Mouse (Mus musculus): ENCODE measurements at regions not wholly inside any gene's neighbourhood (a gene's known extent, or its start where the extent isn't known, plus 50 kb on each side); places are given as distances from the start of the nearest gene placed in this dataset.

- Histone ChIP-seq H3K4me1 (ENCODE audit: control insufficient read depth, insufficient read depth, insufficient read length, low read length) (no peaks in the 10 kb centered on the region), H3K36me3 (ENCODE audit: control insufficient read depth, insufficient read depth, low read length) (no peaks in the 10 kb centered on the region), H3K27ac (ENCODE audit: insufficient read depth, low read depth, low read length) (no peak overlapping the region), H3K4me3 (ENCODE audit: low read depth, low read length) (no peak overlapping the region), H3K27me3 (ENCODE audit: control insufficient read depth, insufficient read depth, low read length) (no peaks in the 10 kb centered on the region)
- TF ChIP-seq CTCF (IDR thresholded peaks at IDR 0.05; ENCODE audit: extremely low read depth, insufficient read length, insufficient replicate concordance, low read depth, low read length) (no peak), POLR2A (IDR thresholded peaks at IDR 0.05; ENCODE audit: low read depth, low read length) (no peak)
- WGBS, result 63% methylated on average over 5 of the region's 5 CpGs
Measured at GRCm38 (mm10) chr12:98043436-98043835, 215.8 kb downstream of the Galc start.

- no peak overlapping the region for H3K4me3 ChIP-seq (ENCODE audit: low read depth, low read length)
- 86% methylated on average over 4 of the region's 4 CpGs for WGBS
- H3K36me3 ChIP-seq (ENCODE audit: control insufficient read depth, insufficient read depth, low read length), result no peaks in the 10 kb centered on the region
- H3K27me3 ChIP-seq (ENCODE audit: control insufficient read depth, insufficient read depth, low read length), result no peaks in the 10 kb centered on the region
- H3K4me1 ChIP-seq (ENCODE audit: control insufficient read depth, insufficient read depth, insufficient read length, low read length), result no peaks in the 10 kb centered on the region
- no peak overlapping the region for H3K27ac ChIP-seq (ENCODE audit: insufficient read depth, low read depth, low read length)
- no peak for TF ChIP-seq POLR2A (IDR thresholded peaks at IDR 0.05; ENCODE audit: low read depth, low read length)
- no peak for TF ChIP-seq CTCF (IDR thresholded peaks at IDR 0.05; ENCODE audit: extremely low read depth, insufficient read length, insufficient replicate concordance, low read depth, low read length)
Measured at GRCm38 (mm10) chr12:98039677-98040076, 219.6 kb downstream of the Galc start.

- Histone ChIP-seq H3K27me3 (ENCODE audit: control insufficient read depth, insufficient read depth, low read length) (no peaks in the 10 kb centered on the region), H3K4me1 (ENCODE audit: control insufficient read depth, insufficient read depth, insufficient read length, low read length) (no peaks in the 10 kb centered on the region), H3K27ac (ENCODE audit: insufficient read depth, low read depth, low read length) (no peak overlapping the region), H3K36me3 (ENCODE audit: control insufficient read depth, insufficient read depth, low read length) (no peaks in the 10 kb centered on the region), H3K4me3 (ENCODE audit: low read depth, low read length) (no peak overlapping the region)
- TF ChIP-seq POLR2A (IDR thresholded peaks at IDR 0.05; ENCODE audit: low read depth, low read length), result no peak
- WGBS, result 69% methylated on average over 6 of the region's 6 CpGs
Measured at GRCm38 (mm10) chr12:98023655-98024054, 235.6 kb downstream of the Galc start.

- Histone ChIP-seq H3K36me3 (ENCODE audit: control insufficient read depth, insufficient read depth, low read length) (no peaks in the 10 kb centered on the region), H3K27me3 (ENCODE audit: control insufficient read depth, insufficient read depth, low read length) (no peaks in the 10 kb centered on the region), H3K27ac (ENCODE audit: insufficient read depth, low read depth, low read length) (no peak overlapping the region), H3K4me1 (ENCODE audit: control insufficient read depth, insufficient read depth, insufficient read length, low read length) (no peaks in the 10 kb centered on the region), H3K4me3 (ENCODE audit: low read depth, low read length) (no peak overlapping the region)
- TF ChIP-seq CTCF (IDR thresholded peaks at IDR 0.05; ENCODE audit: extremely low read depth, insufficient read length, insufficient replicate concordance, low read depth, low read length) (no peak), POLR2A (IDR thresholded peaks at IDR 0.05; ENCODE audit: low read depth, low read length) (no peak)
- WGBS, result 45% methylated on average over 8 of the region's 8 CpGs
Measured at GRCm38 (mm10) chr12:98014607-98015278, 244.5 kb downstream of the Galc start.

- Histone ChIP-seq H3K4me3 (ENCODE audit: low read depth, low read length) (no peak overlapping the region), H3K27me3 (ENCODE audit: control insufficient read depth, insufficient read depth, low read length) (no peaks in the 10 kb centered on the region), H3K4me1 (ENCODE audit: control insufficient read depth, insufficient read depth, insufficient read length, low read length) (no peaks in the 10 kb centered on the region), H3K36me3 (ENCODE audit: control insufficient read depth, insufficient read depth, low read length) (no peaks in the 10 kb centered on the region), H3K27ac (ENCODE audit: insufficient read depth, low read depth, low read length) (no peak overlapping the region)
- WGBS, result 87% methylated on average over 2 of the region's 2 CpGs
- no peak for TF ChIP-seq CTCF (IDR thresholded peaks at IDR 0.05; ENCODE audit: extremely low read depth, insufficient read length, insufficient replicate concordance, low read depth, low read length)
Measured at GRCm38 (mm10) chr12:98009175-98009574, 250.1 kb downstream of the Galc start.

GRCm38 (mm10) chr12:98005671-98006469 lies 253.4 kb downstream of the Galc start:
- no peaks in the 10 kb centered on the region for H3K4me1 ChIP-seq (ENCODE audit: control insufficient read depth, insufficient read depth, insufficient read length, low read length)
- peak overlapping the region; percentile 41; the same call in 1 of the 2 replicates for H3K27ac ChIP-seq (ENCODE audit: insufficient read depth, low read depth, low read length)
- no peaks in the 10 kb centered on the region for H3K36me3 ChIP-seq (ENCODE audit: control insufficient read depth, insufficient read depth, low read length)
- WGBS, result 60% methylated on average over 5 of the region's 5 CpGs
- no peak overlapping the region for H3K4me3 ChIP-seq (ENCODE audit: low read depth, low read length)
- H3K27me3 ChIP-seq (ENCODE audit: control insufficient read depth, insufficient read depth, low read length), result no peaks in the 10 kb centered on the region
- TF ChIP-seq CTCF (IDR thresholded peaks at IDR 0.05; ENCODE audit: extremely low read depth, insufficient read length, insufficient replicate concordance, low read depth, low read length) (no peak), POLR2A (IDR thresholded peaks at IDR 0.05; ENCODE audit: low read depth, low read length) (no peak)

GRCm38 (mm10) chr12:98002217-98002616 lies 257.0 kb downstream of the Galc start:
- no peak for TF ChIP-seq CTCF (IDR thresholded peaks at IDR 0.05; ENCODE audit: extremely low read depth, insufficient read length, insufficient replicate concordance, low read depth, low read length)
- TF ChIP-seq POLR2A (IDR thresholded peaks at IDR 0.05; ENCODE audit: low read depth, low read length), result no peak
- Histone ChIP-seq H3K4me1 (ENCODE audit: control insufficient read depth, insufficient read depth, insufficient read length, low read length) (no peaks in the 10 kb centered on the region), H3K4me3 (ENCODE audit: low read depth, low read length) (no peak overlapping the region), H3K27ac (ENCODE audit: insufficient read depth, low read depth, low read length) (no peak overlapping the region), H3K36me3 (ENCODE audit: control insufficient read depth, insufficient read depth, low read length) (no peaks in the 10 kb centered on the region), H3K27me3 (ENCODE audit: control insufficient read depth, insufficient read depth, low read length) (no peaks in the 10 kb centered on the region)
- WGBS, result 80% methylated on average over 5 of the region's 5 CpGs
